Mouse (Mus musculus) hindbrain, postnatal 0 days (tissue): ENCODE data around the gene Ift22. TPM values are rescaled to one million over a fixed set of nuclear protein-coding genes. Genes with fewer than 3 reads are reported as not detected.
"Not testable (repeated sequence)": the region's sequence is repeated elsewhere in the genome, so short reads cannot be mapped to it uniquely, and the experiment has no call there.

ENCODE experiments used
- ATAC-seq: fragments of 200-750 bp; cut with Nextera tagmentation; 2 replicates; pipeline ENCODE4 v1.8.0; 2017; ENCODE audit warnings: mild to moderate bottlenecking, moderate TSS enrichment, moderate library complexity
- DNase-seq: peaks from one replicate; pipeline ENCODE4 v3.0.0-alpha.2; 2015; ENCODE audit warnings: low spot score
- H3K27ac ChIP-seq: fragments of 300-500 bp; sonication (generic); 2 replicates; pipeline ENCODE4 v1.5.1; 2014; ENCODE audit warnings: mild to moderate bottlenecking
- H3K27me3 ChIP-seq: fragments of 300-500 bp; sonication (generic); 2 replicates; pipeline ENCODE4 v1.6.1; 2014; ENCODE audit warnings: low read length, mixed read lengths; ENCODE audit not compliant: insufficient read depth
- H3K36me3 ChIP-seq: fragments of 300-500 bp; sonication (generic); 2 replicates; pipeline ENCODE4 v1.6.1; 2014; ENCODE audit warnings: low read length, mixed read lengths; ENCODE audit not compliant: insufficient read depth
- H3K4me1 ChIP-seq: fragments of 300-500 bp; sonication (generic); 2 replicates; pipeline ENCODE4 v1.6.1; 2014; ENCODE audit warnings: antibody characterized with exemption, low read length, mixed read lengths; ENCODE audit not compliant: insufficient read depth
- H3K4me2 ChIP-seq: fragments of 300-500 bp; sonication (generic); 2 replicates; pipeline ENCODE4 v1.6.1; 2014; ENCODE audit warnings: low read depth, mild to moderate bottlenecking, low read length, moderate library complexity, mixed read lengths
- H3K4me3 ChIP-seq: fragments of 300-500 bp; sonication (generic); 2 replicates; pipeline ENCODE4 v1.5.1; 2014; ENCODE audit warnings: low read length
- H3K9ac ChIP-seq: fragments of 300-500 bp; sonication (generic); replicated peaks from 2 replicates; pipeline ENCODE4 v1.6.1; 2014; ENCODE audit warnings: mild to moderate bottlenecking, low read length, moderate library complexity, mixed read lengths
- H3K9me3 ChIP-seq: fragments of 300-500 bp; sonication (generic); 2 replicates; pipeline ENCODE4 v1.6.1; 2016; ENCODE audit warnings: low read length, mixed read lengths
- CTCF ChIP-seq: IDR thresholded peaks from 2 replicates; pipeline ENCODE4 v1.5.1; 2016; ENCODE audit warnings: antibody characterized with exemption, control low read depth, low read depth
- WGBS: fragments of 180-500 bp; shearing (Covaris S2); extraction: QIAGEN DNeasy Blood & Tissue Kit; methylation state at CpG from one replicate; pipeline ENCODE4 v1.1.7; 2014; 5-methylcytosine and 5-hydroxymethylcytosine counted together
- polyA plus RNA-seq: library from polyadenylated mRNA; unstranded; fragments of >200 nt; fragmentation: Nextera tagmentation; extraction: Ambion mirVana; gene quantifications from 2 replicates; pipeline ENCODE4 v1.2.1, GENCODE M21; 2015
- total RNA-seq: library from RNA; depleted of rRNA; stranded (reverse); fragments of >200 nt; gene quantifications from 2 replicates; pipeline ENCODE4 v1.2.3, GENCODE M21; 2014

Gene Ift22
- total and polyA plus RNA-seq, 2 experiments from 2014 or later = 20.1 to 123 TPM

DNA sequence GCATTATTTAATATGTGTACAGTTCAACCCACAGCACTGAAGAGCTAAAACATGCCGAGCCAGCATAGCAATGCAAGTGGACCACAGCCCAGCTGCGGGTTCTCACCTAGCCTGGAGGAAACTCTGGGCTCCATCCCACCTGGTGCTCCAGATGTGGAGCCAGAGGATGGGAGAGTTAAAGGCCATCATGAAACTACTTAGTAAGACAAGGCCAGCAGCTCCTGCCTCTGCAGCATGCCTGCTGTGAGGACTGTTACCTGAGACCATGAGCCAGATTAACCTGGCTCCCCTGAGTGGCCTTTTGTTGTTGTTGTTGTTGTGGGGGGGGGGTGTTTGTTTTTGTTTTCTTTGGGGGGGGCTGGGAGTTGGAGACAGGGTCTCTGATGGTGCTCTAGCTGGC is 35.4 kb downstream of the Ift22 start:
- TF ChIP-seq CTCF = no peak
- Histone ChIP-seq H3K27ac (no peak overlapping the region), H3K4me3 (no peak overlapping the region), H3K36me3 (no peaks in the 10 kb centered on the region), H3K9ac (no peak overlapping the region), H3K9me3 (no peaks in the 10 kb centered on the region), H3K27me3 (no peaks in the 10 kb centered on the region), H3K4me1 (no peaks in the 10 kb centered on the region), H3K4me2 (no peak overlapping the region)
- 84% methylated on average over 2 of the region's 2 CpGs for WGBS
- DNase-seq = no peak
- no peak for ATAC-seq

DNA sequence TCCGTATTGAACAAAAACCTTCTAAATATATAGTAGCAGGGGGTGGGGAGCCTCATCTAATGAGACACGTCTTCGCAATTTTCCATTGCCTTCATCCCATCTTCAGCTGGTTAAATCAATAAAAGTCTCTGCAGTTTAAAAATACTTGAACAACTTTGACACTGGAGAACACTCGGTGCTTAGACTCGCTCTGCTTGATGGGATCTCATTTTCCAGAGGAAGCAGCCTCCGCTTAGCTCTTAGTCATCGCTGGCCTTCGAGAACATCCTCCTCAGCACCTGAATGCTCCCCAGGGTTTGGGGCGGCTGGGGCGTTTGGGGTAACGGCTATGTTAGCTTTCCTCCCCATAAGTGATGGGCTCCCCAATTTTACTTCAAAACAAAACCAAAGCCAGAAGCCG is 37.1 kb downstream of the Ift22 start:
- TF ChIP-seq CTCF = no peak
- Histone ChIP-seq H3K9me3 (no peaks in the 10 kb centered on the region), H3K36me3 (no peaks in the 10 kb centered on the region), H3K4me1 (no peaks in the 10 kb centered on the region), H3K27me3 (no peaks in the 10 kb centered on the region), H3K27ac (no peak overlapping the region), H3K9ac (no peak overlapping the region), H3K4me2 (no peak overlapping the region), H3K4me3 (no peak overlapping the region)
- 79% methylated on average over 12 of the region's 12 CpGs for WGBS
- ATAC-seq = no peak
- DNase-seq = no peak

DNA sequence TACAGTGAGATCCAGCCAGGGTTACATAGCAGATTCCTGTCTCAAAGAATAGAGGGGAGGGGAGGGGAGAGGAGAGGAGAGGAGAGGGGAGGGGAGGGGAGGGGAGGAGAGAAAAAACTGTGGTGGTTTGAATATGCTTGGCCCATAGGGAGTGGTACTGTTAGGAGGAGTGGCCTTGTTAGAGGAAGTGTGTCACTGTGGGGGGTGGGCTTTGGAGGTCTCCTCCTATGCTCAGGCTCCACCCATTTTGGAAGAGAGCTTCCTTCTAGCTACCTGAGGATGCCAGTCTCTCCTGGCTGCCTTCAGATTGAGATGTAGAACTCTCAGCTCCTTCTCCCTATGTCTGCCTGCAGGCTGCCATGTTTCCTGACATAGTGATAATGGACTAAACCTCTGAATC is 39.9 kb downstream of the Ift22 start:
- Histone ChIP-seq H3K27me3 (no peaks in the 10 kb centered on the region), H3K27ac (no peak overlapping the region), H3K9ac (no peak overlapping the region), H3K36me3 (no peaks in the 10 kb centered on the region), H3K4me2 (no peak overlapping the region), H3K4me1 (no peaks in the 10 kb centered on the region), H3K9me3 (no peaks in the 10 kb centered on the region), H3K4me3 (no peak overlapping the region)
- ATAC-seq (no peak), DNase-seq (no peak)
- no peak for TF ChIP-seq CTCF

DNA sequence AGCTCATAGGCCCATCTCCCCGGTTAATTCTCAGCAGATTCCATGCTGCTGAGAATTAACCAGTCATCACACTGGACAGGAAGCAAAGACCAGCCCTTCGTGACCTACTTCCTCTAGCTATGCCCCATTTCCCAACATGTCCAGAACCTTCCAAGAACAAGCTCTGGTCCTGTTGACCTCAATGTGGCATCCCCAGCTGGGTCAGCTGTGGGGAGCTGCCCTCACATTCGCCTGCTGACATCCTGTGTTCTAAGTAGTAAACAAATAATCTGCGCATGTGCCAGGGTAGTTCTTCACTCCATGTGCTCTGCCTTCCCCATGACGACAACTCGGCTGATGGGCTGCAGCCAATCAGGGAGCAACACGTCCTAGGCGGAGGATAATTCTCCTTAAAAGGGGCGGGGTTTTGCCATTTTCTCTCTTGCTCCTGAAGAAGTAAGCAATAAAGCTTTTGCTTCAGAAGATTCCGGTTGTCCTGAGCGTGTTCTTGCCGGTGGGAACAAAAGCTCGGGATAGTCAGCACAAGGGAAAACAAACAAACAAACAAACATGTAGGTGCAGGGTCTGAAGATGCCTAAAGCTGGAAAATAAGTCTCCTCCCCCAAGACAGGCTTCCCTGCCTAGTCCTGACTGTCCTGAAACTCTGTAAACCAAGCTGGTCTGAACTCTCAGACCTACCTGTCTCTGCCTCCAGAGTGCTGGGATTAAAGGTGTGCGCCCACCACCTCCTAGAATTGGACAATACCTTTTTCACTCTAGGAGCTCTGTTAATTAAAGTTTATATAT is 41.8 kb downstream of the Ift22 start:
- 75% methylated on average over 14 of the region's 14 CpGs for WGBS
- H3K36me3 ChIP-seq, H3K4me3 ChIP-seq, DNase-seq, H3K4me2 ChIP-seq, H3K9ac ChIP-seq, ATAC-seq, H3K9me3 ChIP-seq, H3K27ac ChIP-seq, H3K4me1 ChIP-seq, H3K27me3 ChIP-seq: not testable (repeated sequence)

DNA sequence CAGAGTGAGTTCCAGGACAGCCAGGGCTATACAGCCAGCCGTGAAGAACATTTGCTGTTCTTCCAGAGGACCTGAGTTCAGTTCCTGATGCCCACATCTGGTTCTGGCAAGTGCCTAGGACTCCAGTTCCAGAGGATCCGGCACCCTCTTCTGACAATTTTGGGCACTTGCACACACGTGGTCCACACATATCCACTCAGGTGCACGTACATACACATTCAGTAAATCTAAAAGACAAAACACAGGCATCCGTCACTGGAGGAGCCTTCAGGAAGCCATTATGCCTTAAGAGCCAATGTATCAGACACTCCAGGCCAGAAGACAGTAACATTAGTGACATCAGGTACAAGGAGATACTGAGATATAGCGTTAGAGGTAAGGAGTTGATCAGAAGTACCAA is 42.6 kb downstream of the Ift22 start:
- DNase-seq = no peak
- Histone ChIP-seq H3K4me2 (no peak overlapping the region), H3K9ac (no peak overlapping the region), H3K27ac (no peak overlapping the region), H3K9me3 (no peaks in the 10 kb centered on the region), H3K4me3 (no peak overlapping the region), H3K36me3 (no peaks in the 10 kb centered on the region), H3K4me1 (peaks cover 13% of the 10 kb centered on the region), H3K27me3 (no peaks in the 10 kb centered on the region)
- no peak for TF ChIP-seq CTCF
- 90% methylated on average over 6 of the region's 6 CpGs for WGBS
- no peak for ATAC-seq

DNA sequence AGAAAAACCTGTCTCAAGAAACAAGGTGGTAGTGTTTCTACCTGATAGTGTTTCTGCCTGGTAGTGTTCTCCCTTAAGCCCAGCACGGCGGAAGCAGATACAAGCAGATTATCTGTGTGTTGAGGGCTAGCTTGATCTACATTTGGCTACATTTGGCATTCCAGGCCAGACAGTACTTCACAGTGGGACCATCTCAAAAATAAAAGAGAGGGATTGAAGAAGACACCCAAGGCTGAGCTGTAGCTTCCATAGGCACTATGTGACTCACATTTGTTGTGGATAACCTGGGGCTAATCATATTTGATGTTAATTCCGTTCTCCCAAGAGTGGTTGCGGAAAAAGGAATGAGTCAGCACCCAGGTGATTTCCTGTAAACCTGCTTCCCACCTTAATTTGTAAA is 44.2 kb downstream of the Ift22 start:
- H3K4me3 ChIP-seq = no peak overlapping the region
- no peaks in the 10 kb centered on the region for H3K27me3 ChIP-seq
- H3K27ac ChIP-seq = no peak overlapping the region
- peak overlapping the region; percentile 78 for H3K4me2 ChIP-seq
- peaks cover 16% of the 10 kb centered on the region for H3K4me1 ChIP-seq
- DNase-seq (no peak), ATAC-seq (no peak)
- H3K9ac ChIP-seq = no peak overlapping the region
- H3K36me3 ChIP-seq = 0 out of 2 replicates have a peak, but pooled peaks cover 3% of the 10 kb centered on the region
- no peak for TF ChIP-seq CTCF
- H3K9me3 ChIP-seq = no peaks in the 10 kb centered on the region
- 76% methylated on average over 4 of the region's 4 CpGs for whole genome bisulfite sequencing

DNA sequence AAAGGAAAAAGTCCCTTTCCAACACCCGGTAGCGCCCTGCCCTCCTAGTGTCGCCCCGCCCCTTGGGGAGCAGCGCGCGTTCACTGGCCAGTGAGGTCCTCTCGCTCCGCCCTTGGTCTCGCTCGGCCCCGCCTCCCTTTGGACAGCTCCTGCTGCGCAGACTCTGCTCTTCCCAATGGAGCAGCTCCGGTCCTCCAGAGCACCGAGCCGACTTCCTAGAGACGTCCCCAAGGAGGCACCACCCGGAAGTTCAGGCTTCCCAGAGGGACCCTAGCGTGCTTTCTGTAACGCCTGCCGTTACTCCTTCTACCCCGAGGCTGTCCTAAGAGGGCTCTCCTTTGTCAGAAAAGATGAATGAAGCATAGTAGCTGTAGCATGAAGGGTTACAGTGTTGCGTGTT is 45.1 kb downstream of the Ift22 start, which contains the start of gene Fis1:
TSS of gene Fis1 (plus strand) at position 261 of the 400 bp plus-strand sequence.
- Histone ChIP-seq H3K4me1 (peaks cover 16% of the 10 kb centered on the region), H3K4me3 (peak within 1 kb of the TSS; percentile 78), H3K9ac (peak within 1 kb of the TSS; percentile 83), H3K27me3 (no peaks in the 10 kb centered on the region), H3K36me3 (0 out of 2 replicates have a peak, but pooled peaks cover 3% of the 10 kb centered on the region), H3K27ac (peak within 1 kb of the TSS; percentile 71), H3K9me3 (no peaks in the 10 kb centered on the region), H3K4me2 (peak within 1 kb of the TSS; percentile 78)
- ATAC-seq (peak; percentile 99), DNase-seq (peak; percentile 98)
- WGBS = under 1% methylated on average over 23 of the region's 23 CpGs
- peak; percentile 39 for TF ChIP-seq CTCF
